Comparison of ENCODE assay signal across 7 mouse cellular contexts in genomic region chr6:72566044-72566443, GRCm38 (mm10). TPM values are rescaled to one million over a fixed set of nuclear protein-coding genes. Genes with fewer than 3 reads are reported as not detected.
A peak's percentile ranks its signal among the peaks of the same experiment; 100 is the strongest.
DNase-seq lines count a peak whose midpoint lies in the region; ATAC-seq lines count a peak whose summit lies in the region.

No protein-coding gene starts in this region.

- 0 out of 2 replicates have a peak overlapping the region, but pooled peaks have one; percentile 18 for H3K4me2 ChIP-seq in midbrain, embryonic 14.5 days (ENCODE audit: low read length)

- H3K9me3 ChIP-seq in limb, embryonic 10.5 days (replicated peaks), result no peaks in the 10 kb centered on the region
- no peaks in the 10 kb centered on the region for H3K9me3 ChIP-seq in midbrain, embryonic 14.5 days (ENCODE audit: control insufficient read depth, low read length)

- H3K9ac ChIP-seq in midbrain, embryonic 14.5 days (replicated peaks; ENCODE audit: low read length), result peak overlapping the region; percentile 13; the same call in 1 of the 2 replicates

- 4% methylated on average over 4 of the region's 4 CpGs for WGBS in limb, embryonic 10.5 days
- WGBS in midbrain, embryonic 14.5 days, result 1% methylated on average over 4 of the region's 4 CpGs

- no peak overlapping the region for H3K4me3 ChIP-seq in limb, embryonic 10.5 days
- H3K4me3 ChIP-seq in midbrain, embryonic 14.5 days (replicated peaks; ENCODE audit: low read depth, low read length), result no peak overlapping the region

- peak; percentile 83 for ATAC-seq in midbrain, embryonic 14.5 days (ENCODE audit: low FRiP score, low TSS enrichment)

- H3K36me3 ChIP-seq in limb, embryonic 10.5 days, result peaks cover 6% of the 10 kb centered on the region; the same call in 1 of the 2 replicates
- H3K36me3 ChIP-seq in midbrain, embryonic 14.5 days (ENCODE audit: control insufficient read depth, insufficient read depth, low read length), result 0 out of 2 replicates have a peak, but pooled peaks cover 5% of the 10 kb centered on the region

- peak; percentile 74 for DNase-seq in adrenal gland, adult 8-10 months
- DNase-seq in embryo, embryonic 11.5 days (ENCODE audit: low read depth, low spot score), result peak; percentile 78
- DNase-seq in gastrocnemius, postnatal 4 days (ENCODE audit: low spot score in 2 of 2), result peak; percentile 71 to 88
- DNase-seq in kidney, adult 11 months, result peak; percentile 80
- DNase-seq in limb, embryonic 10.5 days (ENCODE audit: low spot score), result peak; percentile 87
- peak; percentile 92 for DNase-seq in midbrain, embryonic 14.5 days
- DNase-seq in spleen, adult 12 weeks (ENCODE audit: low spot score), result peak; percentile 70

- no peak overlapping the region for H3K27ac ChIP-seq in limb, embryonic 10.5 days
- H3K27ac ChIP-seq in midbrain, embryonic 14.5 days (replicated peaks; ENCODE audit: low read depth, low read length), result no peak overlapping the region; the same call in 1 of the 2 replicates

- peaks cover 36% of the 10 kb centered on the region for H3K4me1 ChIP-seq in limb, embryonic 10.5 days
- no peaks in the 10 kb centered on the region for H3K4me1 ChIP-seq in midbrain, embryonic 14.5 days (ENCODE audit: control insufficient read depth, insufficient read depth, low read length)

- no peaks in the 10 kb centered on the region for H3K27me3 ChIP-seq in limb, embryonic 10.5 days (ENCODE audit: low read depth, poor library complexity, severe bottlenecking)
- H3K27me3 ChIP-seq in midbrain, embryonic 14.5 days (ENCODE audit: control insufficient read depth, insufficient read depth, low read length), result no peaks in the 10 kb centered on the region

RNA-seq across cellular contexts. Expression of gene Capg, which starts 21.9 kb away (rescaled TPM):
- total RNA-seq in adrenal gland, adult 8-10 months (2022), result 100 to 1,000 TPM in 1 of 4 experiments, 10 to 100 TPM in 3; 49.1 to 110 (median 82.0) TPM
- 10 to 100 TPM; 15.8 to 16.6 TPM for total RNA-seq in gastrocnemius, postnatal 4 days (2021)
- polyA plus RNA-seq in limb, embryonic 10.5 days (2016; fragmentation: Nextera tagmentation; extraction: Ambion mirVana), result 20.8 and 23.3 TPM in 2 replicates
- polyA plus RNA-seq in midbrain, embryonic 14.5 days (2014; fragmentation: Nextera tagmentation; extraction: Ambion mirVana), result 3.3 and 8.6 TPM in 2 replicates

RNA-seq across cellular contexts. Expression of gene Elmod3, which starts 32.2 kb away (rescaled TPM):
- 10 to 100 TPM; 19.9 to 35.5 (median 25.5) TPM for total RNA-seq in adrenal gland, adult 8-10 months (2022)
- total RNA-seq in gastrocnemius, postnatal 4 days (2021), result 1 to 10 TPM; 8.1 to 8.8 TPM
- polyA plus RNA-seq in limb, embryonic 10.5 days (2016; fragmentation: Nextera tagmentation; extraction: Ambion mirVana), result 14.0 and 14.6 TPM in 2 replicates
- 13.5 and 19.8 TPM in 2 replicates for polyA plus RNA-seq in midbrain, embryonic 14.5 days (2014; fragmentation: Nextera tagmentation; extraction: Ambion mirVana)

RNA-seq across cellular contexts. Expression of gene Retsat, which starts 32.2 kb away (rescaled TPM):
- 100 to 1,000 TPM; 269 to 371 (median 318) TPM for total RNA-seq in adrenal gland, adult 8-10 months (2022)
- 10 to 100 TPM; 42.6 to 49.5 TPM for total RNA-seq in gastrocnemius, postnatal 4 days (2021)
- 9.9 and 10.1 TPM in 2 replicates for polyA plus RNA-seq in limb, embryonic 10.5 days (2016; fragmentation: Nextera tagmentation; extraction: Ambion mirVana)
- polyA plus RNA-seq in midbrain, embryonic 14.5 days (2014; fragmentation: Nextera tagmentation; extraction: Ambion mirVana), result 4.2 and 5.1 TPM in 2 replicates

RNA-seq across cellular contexts. Expression of gene Sh2d6, which starts 44.5 kb away (rescaled TPM):
- total RNA-seq in adrenal gland, adult 8-10 months (2022), result under 1 TPM; 0.43 to 0.52 (median 0.47) TPM
- under 1 TPM; 0.20 to 0.26 TPM for total RNA-seq in gastrocnemius, postnatal 4 days (2021)
- polyA plus RNA-seq in limb, embryonic 10.5 days (2016; fragmentation: Nextera tagmentation; extraction: Ambion mirVana), result 0.15 TPM in 1 of 2 replicates, not detected in the other
- 0.98 and 1.1 TPM in 2 replicates for polyA plus RNA-seq in midbrain, embryonic 14.5 days (2014; fragmentation: Nextera tagmentation; extraction: Ambion mirVana)

RNA-seq across cellular contexts. Expression of gene Tgoln1, which starts 50.8 kb away (rescaled TPM):
- 100 to 1,000 TPM; 238 to 271 (median 258) TPM for total RNA-seq in adrenal gland, adult 8-10 months (2022)
- total RNA-seq in gastrocnemius, postnatal 4 days (2021), result 10 to 100 TPM; 26.5 to 27.9 TPM
- 22.2 and 24.5 TPM in 2 replicates for polyA plus RNA-seq in limb, embryonic 10.5 days (2016; fragmentation: Nextera tagmentation; extraction: Ambion mirVana)
- polyA plus RNA-seq in midbrain, embryonic 14.5 days (2014; fragmentation: Nextera tagmentation; extraction: Ambion mirVana), result 31.6 and 47.1 TPM in 2 replicates

Comparison
In these comparisons a context has a peak if more than half of its experiments do, and no peak if none do; other contexts are left out.
1. RNA of gene Retsat, which starts 32.2 kb away (total RNA-seq): 269 to 371 TPM in adrenal gland, adult 8-10 months; 42.6 to 49.5 TPM in gastrocnemius, postnatal 4 days; every median in the first group is over 4 times any median in the second.
2. Peak in every context shown above with its lines, with median percentiles within 50 percentile points of each other: DNase-seq.